Mouse (Mus musculus): Measurements from ENCODE around the gene Hoxa4.

Hoxa4 gene

DNA sequence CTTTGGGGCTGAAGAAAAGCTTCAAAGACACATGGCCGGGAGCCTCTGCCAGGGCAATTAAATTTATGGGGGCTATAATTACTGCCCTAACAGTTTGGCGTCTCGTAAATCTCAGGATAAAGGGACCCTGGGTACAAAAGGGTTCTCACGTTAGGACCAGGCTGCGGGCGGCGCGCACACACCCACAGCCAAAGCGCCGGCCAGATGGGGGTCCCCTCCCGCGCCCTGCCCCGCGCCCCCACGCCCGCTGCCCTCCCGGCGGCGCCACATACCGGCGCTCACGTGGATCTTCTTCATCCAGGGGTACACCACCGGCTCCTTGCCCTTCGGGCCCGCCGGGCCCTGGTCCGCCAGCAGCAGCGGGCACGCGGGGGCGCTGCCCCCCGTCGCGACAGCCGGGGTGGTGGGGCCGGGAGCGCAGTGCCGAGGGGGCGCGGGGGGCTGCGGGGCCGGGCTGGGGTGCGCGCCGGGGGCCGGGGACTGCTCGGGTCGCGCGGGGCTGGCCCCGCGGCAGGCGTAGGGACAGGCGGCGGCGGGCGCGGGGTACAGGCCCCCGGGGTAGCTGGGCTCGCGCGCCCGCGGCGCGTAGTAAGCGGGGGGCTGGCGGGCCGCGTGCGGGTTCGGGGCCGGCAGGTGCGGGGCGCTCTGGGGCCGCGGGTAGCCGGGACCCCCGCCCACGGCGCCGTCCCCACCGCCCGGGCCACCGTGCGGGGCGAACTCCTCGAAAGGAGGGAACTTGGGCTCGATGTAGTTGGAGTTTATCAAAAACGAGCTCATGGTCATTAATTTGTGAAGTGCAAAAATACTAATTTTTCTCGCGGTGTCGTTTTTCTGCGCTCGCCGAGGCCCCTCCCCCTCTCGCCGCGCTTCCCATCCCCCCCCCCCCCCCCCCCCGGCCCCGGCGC, at the start of gene Hoxa4:
Gene Hoxa4 (minus strand): TSS at position 848 of the 905 bp plus-strand sequence.
- DNase-seq (ENCODE audit: inconsistent age in 2 of 2, low spot score in 1 of 2) = peak; percentile 57 to 77

DNA sequence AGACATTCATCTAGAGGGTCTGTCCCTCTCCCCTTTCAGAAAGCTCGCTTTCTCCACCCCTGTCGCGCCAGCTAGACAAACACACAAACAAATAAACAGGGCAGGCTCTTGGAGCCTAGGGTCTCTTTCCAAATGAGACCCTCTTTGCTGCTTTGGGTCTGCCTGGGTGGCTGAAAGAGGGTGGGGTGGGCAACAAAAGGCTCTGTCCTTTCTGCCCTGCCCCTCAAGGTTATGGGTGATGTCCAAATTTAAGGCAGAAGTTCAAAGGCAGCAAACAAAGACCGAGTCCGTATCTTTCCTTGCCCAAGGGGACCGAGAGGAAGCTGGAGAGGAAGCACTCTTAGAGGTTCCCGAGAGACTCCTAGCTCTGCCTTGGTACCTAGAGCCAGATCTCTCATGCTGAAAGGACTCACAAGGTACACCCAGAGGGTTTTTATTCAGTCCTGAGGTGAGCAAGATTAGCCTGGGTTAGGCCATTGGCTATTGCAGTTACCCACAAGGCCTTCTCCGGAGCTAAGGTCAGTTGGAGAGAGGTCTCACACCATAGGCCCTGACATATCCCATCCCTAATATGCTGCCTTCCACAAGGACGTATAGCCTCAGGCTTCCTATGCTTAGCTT, 49.6 kb upstream of the Hoxa4 start:
- DNase-seq (ENCODE audit: inconsistent age in 2 of 2, low spot score in 1 of 2) = no peak

DNA sequence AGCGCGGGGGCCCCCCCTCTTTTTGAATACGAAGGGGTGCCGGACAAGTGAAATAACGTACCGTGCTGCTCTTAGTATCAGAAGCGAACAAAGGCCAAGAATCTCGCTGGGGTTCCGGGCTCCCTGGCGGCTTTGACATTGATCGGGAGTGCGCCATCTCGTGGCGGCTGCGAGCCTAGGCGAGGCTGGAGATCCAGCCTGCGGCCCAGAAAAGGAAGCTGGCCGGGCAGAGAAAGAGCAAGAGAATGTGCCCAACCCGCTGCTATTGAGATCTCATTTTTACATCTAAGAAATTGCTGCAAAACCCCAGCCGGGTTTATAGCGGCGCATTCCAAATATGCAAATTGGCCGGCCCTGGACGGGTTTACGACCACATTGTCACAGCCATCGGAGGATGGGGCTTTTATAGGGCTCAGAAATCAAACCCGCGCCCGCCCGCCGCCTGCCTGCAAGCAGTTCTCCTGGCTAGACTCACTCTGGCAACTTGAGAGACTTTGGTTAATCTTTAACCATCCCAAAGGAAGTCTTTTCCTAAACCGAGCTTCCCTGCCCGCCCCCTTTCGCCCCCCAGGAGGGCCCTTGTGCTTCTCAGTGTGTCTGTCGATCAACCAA, 48.9 kb upstream of the Hoxa4 start, which contains the start of gene Hoxa10:
Gene Hoxa10 (minus strand): TSS at position 466 of the 612 bp plus-strand sequence.
- peak; percentile 67 to 87 for DNase-seq (ENCODE audit: inconsistent age in 2 of 2, low spot score in 1 of 2)

DNA sequence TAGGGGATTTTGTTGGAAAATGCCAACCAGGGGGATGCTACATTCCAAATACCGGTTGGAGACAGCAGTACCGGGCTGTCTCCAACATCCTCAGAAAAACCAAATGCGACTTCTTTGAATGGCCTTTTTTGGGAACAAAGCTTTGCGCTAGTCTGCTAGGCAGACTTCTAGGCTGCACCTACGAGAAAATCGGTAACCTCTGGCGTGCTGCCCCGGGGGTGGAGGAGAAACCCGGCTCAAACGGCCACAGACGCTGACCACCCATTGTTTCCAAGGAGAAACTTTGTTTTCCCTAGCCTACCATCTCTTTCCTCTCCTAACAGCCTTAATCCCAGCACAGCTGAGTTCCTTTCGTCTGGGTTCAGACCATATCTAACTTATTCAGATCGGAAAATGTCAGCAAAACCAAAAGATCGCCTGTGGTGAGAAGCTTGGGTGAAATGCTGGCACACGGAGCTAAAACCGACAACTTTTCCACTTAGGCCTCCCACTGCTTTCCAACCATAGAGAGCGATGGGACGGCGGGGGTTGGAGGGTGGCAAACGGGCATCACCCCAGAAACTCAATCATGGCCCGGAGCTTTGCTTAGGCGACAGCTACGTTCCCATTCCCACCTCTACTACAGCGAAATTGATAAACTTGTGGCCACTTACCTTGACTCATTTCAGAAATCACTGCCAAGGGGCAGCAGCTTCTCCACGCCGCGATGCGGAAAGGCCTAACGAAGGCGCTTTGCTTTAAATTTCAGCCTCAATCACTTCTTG, 48.3 kb upstream of the Hoxa4 start:
- peak in 1 of 2 experiments; percentile 50 for DNase-seq (ENCODE audit: inconsistent age in 2 of 2, low spot score in 1 of 2)

DNA sequence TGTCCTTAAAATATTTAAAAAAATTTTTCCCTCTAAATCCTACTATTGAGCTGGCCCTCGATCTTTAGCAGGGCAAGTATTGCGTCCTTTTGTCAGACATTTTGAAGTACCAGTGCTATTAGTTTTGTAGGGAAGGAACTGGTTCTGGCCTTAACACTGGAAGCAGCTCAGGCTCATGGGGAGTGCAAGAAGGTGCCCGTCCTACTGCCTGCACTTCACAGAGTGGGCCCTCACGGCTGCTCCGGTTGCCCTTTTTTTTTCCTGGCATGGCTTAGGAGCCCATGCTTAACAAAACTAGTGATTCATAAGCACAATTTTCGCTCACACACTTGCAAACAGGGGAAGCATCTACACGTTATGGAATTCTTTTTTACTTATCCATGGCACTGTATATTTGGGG, 47.4 kb upstream of the Hoxa4 start:
- DNase-seq (ENCODE audit: inconsistent age in 2 of 2, low spot score in 1 of 2) = no peak

DNA sequence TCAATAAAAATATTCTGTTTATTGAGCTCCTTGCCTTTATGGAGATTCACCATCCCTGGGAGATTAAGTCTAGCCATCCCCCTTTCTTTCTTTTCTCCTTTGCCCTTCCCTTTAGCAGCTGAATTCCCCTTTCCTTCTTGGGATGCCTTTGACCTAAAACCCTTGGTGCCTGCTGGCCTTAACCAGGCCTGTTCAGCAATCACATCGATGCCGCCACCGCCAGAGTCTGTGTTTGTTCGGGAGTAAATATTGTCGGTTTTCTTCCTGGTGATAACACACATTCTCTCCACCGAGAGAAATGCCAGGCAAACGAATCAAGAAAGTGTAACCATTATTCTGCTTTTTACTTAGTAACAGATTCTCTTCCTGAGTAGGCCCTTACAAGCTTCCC, 46.6 kb upstream of the Hoxa4 start:
- no peak for DNase-seq (ENCODE audit: inconsistent age in 2 of 2, low spot score in 1 of 2)

DNA sequence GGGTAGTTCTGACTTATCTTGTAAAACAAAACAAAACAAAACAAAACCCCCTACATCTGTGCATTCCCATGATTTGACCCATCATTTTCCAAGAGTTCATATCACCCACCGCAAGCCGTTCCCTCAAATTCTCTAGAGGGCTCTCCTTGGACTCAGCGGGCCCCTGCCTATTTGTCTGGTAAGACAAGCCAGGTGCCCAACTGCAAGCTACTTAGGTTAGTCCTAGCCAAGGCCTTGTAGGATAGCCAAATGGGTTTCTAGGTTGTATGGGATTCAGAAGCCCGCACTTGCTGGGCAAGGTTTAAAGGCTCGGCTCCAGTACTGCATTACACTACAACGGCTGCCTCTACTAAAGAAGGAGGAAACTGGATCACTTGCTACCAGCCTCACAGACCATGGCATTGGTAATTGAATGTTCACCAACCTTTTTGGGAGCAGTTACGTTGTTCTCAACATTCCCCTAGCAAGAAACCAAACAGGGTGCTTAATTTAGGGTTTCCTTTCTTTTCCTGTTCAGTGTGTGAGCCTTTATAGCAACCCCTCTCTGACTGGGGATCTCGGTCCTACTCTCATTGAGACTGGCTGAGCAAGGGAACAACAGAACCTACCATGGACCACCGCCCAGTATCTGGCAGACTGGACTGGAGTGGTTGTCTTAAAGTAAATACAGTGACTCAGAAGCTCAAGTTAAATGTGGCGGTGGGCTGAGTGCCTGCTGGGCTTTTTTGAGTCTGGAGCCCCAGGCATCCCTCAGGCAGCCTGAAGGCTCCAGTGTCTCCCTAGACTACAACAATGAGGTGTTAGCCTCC, 46.0 kb upstream of the Hoxa4 start:
- no peak for DNase-seq (ENCODE audit: inconsistent age in 2 of 2, low spot score in 1 of 2)

DNA sequence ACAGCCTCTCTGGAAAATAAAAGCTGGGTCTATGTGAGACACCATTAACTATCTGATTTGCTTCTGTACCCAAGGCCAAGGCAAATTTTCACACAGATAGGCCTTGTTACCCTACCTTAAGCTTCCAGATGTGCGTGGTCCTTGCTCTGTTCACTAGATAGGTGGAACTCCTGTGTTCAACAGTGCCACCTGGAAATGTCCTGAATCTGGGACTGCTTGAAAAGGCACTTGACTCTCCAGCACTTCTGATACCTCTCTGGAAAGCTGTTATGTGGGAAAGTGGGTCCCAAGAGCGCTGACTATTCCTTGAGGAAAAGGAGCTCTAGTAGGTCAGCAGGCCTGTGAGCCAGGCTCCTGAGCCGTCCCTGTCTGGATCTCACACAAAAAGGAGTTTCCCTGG, 45.3 kb upstream of the Hoxa4 start:
- no peak for DNase-seq (ENCODE audit: inconsistent age in 2 of 2, low spot score in 1 of 2)

DNA sequence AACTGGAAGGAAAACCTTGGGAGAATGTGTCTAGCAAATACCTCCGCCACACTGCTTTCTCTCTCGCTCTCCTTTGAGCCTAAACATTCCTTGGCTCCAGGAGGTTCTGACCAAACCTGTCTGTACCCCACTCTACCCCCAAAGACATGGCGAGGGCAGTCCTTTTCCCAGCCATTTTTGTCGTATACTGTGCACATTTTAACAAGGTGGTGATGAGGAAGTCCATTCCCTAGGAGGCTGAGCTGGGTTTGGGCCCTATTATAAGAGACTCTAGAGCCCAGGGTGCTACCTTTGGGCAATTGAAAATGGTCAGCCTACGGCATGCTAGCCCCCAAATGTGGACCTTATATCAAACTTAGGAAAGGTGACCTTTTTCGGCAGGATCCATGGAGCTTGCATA, 44.3 kb upstream of the Hoxa4 start:
- no peak for DNase-seq (ENCODE audit: inconsistent age in 2 of 2, low spot score in 1 of 2)

DNA sequence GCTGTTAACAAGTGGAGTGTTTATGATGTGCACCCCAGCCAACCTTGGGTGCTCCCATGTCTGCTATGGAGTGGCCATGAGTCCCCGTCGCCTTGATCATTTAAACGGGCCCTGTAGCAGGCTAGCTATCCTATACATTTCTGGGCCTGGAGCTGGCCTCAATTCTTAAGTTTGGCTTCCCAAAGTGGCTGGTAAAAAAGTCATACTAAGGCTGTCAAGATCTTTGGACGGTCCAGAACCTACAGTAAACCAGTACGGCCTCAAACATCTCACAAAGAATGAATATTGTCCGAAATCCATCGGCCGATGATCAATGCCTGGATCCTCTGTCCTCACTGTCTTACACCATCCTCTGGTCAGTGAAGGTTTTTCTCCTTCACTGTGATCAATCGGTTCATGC, 43.7 kb upstream of the Hoxa4 start:
- no peak for DNase-seq (ENCODE audit: inconsistent age in 2 of 2, low spot score in 1 of 2)

DNA sequence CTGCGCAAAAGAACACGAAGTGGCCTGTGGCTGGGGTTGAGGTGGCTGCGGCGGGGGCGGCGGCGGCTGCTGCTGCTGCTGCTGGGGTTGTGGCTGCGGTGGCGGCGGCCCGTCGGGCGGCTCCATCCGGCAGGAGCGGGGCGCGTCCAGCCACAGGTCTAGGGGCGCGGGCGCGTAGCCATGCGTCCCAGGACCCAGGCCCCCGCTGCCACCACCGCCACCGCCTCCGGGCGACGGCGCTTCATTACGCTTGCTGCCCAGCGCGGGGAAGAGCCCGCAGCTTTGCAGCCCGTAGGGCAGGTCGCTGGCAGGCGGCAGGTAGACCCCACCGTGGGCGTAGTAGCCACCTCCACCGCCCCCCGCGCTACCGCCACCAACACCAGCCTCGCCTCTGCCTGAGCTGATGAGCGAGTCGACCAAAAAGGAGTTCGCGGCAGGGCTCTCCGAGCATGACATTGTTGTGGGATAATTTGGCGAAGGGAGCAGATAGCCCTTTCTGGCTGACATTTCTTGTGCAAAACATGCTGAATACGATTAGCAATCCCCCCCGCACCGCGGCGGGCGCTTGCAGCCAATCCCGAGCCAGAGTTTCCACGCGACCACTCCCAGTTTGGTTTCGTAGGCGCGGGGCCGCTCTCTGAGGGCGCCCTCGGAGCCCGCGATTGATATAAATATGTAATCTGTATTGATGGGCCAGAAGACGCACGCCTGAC, 43.0 kb upstream of the Hoxa4 start:
- no peak for DNase-seq (ENCODE audit: inconsistent age in 2 of 2, low spot score in 1 of 2)

DNA sequence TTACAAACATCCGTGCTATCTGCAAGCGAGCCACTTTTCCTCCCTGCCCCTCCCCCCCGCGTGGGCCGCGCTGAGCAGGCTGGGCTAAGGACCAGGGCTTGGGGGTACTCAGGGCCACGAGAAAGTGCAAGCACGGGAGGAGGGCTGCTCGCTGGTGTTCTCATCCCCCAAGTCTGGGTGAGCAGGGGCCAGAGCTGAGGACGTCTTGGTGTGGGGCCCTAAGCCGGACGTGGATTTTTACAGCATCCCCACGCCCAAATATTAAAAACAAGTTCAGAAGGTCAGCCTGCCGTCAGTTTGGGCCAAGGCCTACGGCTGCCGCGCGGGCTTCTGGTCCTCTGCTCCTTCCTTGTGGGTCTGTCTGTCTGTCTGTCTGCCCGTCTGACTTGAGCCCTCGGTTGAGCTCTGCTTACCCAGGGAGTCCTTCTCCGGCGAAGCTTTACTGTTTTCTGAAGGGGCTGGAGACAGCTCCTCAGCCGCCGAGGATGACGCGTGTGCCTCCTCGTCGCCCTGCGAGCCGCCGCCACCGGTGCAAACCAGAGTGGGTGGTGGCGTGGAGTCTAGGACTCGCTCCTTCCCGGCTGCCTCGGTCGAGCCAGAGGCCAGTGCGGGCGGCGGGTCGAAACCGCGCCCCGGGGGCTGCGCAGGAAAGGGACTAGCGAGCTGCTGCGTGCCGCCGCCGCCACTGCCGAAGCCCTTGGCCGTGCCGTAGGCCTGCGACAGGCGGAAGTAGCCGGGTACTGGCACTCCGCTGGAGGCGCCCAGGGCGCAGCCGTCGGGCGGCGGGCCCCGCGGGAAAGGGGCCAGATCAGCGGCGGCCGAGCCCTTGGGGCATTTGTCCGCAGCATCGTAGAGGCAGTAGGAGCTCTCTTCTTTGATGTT, 42.2 kb upstream of the Hoxa4 start:
- no peak for DNase-seq (ENCODE audit: inconsistent age in 2 of 2, low spot score in 1 of 2)

DNA sequence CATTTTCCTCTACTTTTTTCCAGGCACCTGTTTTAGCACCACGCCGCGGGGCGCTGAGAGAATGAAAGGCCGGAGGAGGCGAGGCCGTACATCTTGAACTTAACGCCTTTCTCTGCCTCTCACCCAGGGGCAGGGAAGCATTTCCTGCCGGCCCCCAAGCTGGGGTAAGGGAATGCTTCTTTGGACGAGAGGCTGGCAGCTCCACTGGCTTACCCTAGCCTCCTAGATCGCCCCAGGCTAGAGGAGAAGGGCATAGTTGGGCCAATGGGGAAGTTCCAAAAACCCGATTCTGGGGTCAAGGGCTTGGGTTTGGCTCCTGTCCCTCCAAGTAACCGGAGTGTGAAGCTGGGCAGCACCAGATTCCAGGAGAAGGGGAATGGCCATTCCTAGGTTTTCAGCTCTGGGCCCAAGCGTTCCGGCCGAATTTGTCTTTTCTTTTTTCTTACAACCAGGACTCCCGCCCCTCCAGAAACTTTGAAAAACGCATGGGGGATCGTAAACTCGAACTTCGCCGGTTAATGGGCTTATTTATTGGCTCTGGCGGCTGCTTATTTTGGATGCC, 41.5 kb upstream of the Hoxa4 start:
- DNase-seq (ENCODE audit: inconsistent age in 2 of 2, low spot score in 1 of 2) = no peak

DNA sequence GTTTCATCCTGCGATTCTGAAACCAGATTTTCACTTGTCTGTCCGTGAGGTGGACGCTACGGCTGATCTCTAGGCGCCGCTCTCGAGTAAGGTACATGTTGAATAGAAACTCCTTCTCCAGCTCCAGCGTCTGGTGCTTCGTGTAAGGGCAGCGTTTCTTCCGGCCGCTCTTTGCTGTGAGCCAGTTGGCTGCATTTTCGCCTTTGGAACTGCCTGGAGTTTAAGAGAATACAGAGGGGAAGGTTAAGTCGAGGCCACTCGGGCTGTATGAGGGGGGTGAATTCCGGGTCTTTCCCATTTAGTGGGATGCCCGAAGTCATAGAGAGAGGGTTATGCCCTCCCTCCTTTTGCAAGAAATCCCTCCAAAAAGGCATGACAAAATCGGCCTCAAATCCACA, 41.0 kb upstream of the Hoxa4 start:
- DNase-seq (ENCODE audit: inconsistent age in 2 of 2, low spot score in 1 of 2) = peak in 1 of 2 experiments; percentile 60

DNA sequence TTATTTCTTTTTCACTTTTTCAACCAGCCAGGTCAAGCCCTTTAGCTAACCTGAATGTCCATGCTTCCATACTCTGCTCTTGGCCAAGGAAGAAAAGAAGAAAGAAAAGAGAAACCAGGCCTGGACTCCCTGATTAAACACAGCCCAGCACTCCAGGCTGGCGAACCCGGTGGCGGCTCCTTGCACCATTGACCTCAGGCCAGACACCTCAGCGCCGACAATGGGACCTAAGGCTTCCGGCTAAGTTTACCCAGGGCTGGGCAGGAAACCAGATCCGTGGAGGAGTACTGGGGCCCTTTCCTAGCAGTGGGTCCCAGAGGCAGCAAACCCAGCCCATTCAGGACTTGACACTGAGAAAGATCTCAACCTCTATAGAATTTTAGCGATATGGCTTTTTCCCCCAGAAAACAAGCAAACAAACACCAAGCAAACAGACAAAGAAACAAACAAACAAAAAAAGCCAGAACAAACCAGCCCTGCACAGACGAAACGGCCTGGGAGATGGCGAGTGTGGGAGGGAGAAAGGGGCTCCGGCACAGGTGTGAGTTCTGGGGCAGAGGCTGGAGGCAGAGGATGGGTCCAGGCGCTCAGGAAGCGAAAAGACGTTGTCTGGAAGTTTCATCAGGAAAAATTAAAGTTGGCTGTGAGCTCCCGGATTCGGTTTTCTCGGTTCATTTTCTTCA, 40.5 kb upstream of the Hoxa4 start:
- peak in 1 of 2 experiments; percentile 53 for DNase-seq (ENCODE audit: inconsistent age in 2 of 2, low spot score in 1 of 2)

DNA sequence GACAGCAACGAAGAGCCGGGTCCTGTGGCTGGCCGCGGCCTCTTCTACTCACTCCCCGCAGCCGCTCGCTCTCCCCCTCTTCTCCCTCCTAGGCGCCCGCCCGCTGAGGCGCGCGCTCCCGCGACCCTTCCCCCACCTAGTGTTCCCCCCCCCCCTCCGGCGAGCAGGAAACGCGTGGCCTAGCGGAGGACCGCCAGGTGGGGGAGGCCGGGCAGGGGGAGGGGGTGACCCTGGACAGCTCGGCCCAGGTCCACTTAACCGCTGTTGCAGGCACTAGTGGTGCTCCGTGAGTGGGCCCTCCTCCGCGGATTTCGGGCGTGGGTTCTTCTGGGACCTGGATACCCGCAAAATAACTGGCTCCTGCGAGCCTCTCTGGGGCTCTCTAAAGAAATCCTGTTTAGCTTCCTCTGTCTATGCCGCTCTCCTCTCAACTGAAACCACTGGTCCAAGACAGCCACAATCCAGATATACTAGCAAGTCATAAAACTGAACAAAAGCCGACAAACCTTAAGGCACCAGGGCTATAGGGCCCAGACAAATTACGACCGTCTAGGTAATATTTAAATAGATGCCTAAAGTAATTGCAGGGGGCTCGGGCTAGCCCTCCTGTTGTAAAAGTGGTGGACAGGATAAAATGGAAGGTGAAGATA, 39.1 kb upstream of the Hoxa4 start, which contains the start of gene Hoxa9:
Gene Hoxa9 (minus strand): TSS at position 574 of the 650 bp plus-strand sequence.
- DNase-seq (ENCODE audit: inconsistent age in 2 of 2, low spot score in 1 of 2) = peak in 1 of 2 experiments; percentile 51

Data from adrenal gland, adult (tissue).